Mouse (Mus musculus): ENCODE data around the gene Terf2ip. TPM values are rescaled to one million over a fixed set of nuclear protein-coding genes. Genes with fewer than 3 reads are reported as not detected.

Gene Terf2ip
- total RNA-seq, 2 experiments from 2014 or later: 20.7 to 21.7 TPM

- DNase-seq: no peak
Observed at GRCm38 (mm10) chr8:112009558-112009957, 1.6 kb upstream of the Terf2ip start.

DNA sequence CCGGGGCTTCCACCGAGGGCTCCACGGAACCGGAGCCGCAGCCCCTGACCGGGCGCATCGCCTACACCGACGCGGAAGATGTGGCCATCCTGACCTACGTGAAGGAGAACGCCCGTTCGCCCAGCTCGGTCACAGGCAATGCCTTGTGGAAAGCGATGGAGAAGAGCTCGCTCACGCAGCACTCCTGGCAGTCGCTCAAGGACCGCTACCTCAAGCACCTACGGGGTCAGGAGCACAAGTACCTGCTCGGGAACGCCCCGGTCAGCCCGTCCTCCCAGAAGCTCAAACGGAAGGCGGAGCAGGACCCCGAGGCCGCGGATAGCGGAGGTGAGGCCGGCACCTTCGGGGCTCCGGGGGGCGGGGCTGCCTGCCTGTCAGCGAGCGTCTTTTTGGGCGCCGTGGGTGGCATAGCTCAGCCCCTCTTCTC is 631 bp downstream of the Terf2ip start:
- DNase-seq: peak; percentile 64 to 74

DNA sequence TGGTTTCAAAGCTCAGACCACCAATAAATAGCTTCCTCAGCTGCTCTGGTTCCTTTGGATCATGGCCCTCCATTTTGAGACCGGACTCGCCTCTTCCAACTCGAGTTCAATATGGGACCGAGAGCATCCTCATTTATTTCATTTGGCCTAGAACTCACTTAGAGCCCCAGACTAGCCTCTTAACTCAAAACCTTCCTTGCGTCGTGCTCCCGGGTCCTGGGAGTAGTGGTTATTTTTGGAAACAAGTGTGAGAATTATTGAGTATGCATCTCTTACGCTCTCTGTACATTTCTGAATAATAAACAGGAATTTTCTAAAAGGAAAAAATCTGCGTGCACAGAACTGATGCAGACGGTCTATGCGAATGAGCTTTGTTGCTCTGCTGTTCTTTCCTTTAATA is 3.7 kb downstream of the Terf2ip start, which contains the start of gene Gm6793:
Gene Gm6793 (minus strand): TSS at position 101 of the 400 bp plus-strand sequence.
- no peak for DNase-seq

DNA sequence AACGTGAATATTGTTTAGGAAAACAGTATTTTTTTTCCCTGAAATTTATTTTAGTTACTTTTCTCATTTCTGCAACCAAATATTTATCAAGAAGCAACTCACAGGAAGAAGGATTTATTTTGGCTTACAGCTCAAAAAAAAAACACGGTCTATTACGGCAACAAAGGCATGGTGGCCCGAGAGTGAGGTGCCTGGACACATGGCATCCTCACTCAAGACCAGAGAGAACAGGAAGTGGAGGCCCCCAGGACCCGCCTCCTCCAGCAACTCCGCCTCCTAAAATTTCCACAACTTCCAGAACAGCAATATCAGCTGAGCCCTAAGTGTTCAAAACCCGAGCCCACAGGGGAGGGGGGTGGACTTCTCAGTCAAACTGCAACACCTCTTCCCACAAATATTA is 18.3 kb downstream of the Terf2ip start:
- no peak for DNase-seq

- no peak for DNase-seq
Observed at GRCm38 (mm10) chr8:112030663-112031062, 19.5 kb downstream of the Terf2ip start.

GRCm38 (mm10) chr8:112033071-112033470 is 21.9 kb downstream of the Terf2ip start:
- no peak for DNase-seq

- DNase-seq: peak; percentile 13 to 44
Observed at GRCm38 (mm10) chr8:112034603-112035002, 23.4 kb downstream of the Terf2ip start.

DNA sequence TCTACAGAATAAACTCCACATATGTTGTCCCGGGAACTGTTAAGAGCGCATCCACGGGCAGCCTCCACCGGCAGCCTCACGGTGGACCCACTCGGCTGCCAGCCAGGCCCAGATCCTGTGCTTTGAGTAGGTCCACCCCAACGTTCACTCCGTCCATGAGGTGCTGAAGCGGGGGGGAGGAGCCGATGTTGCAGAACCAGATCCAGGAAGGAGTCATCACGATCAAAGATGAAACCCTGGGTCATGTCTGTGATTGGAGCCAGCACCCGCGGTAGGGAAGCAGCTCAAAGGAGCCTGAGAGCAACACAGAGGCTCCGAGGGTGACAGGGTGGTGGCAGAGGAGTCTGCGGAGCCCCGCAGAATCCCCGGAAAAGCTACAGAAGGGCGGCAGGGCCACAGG is 26.3 kb downstream of the Terf2ip start:
- DNase-seq: no peak

GRCm38 (mm10) chr8:112045182-112045581 is 34.0 kb downstream of the Terf2ip start:
- no peak for DNase-seq

GRCm38 (mm10) chr8:112045896-112046295 is 34.7 kb downstream of the Terf2ip start:
- peak; percentile 77 to 79 for DNase-seq

DNA sequence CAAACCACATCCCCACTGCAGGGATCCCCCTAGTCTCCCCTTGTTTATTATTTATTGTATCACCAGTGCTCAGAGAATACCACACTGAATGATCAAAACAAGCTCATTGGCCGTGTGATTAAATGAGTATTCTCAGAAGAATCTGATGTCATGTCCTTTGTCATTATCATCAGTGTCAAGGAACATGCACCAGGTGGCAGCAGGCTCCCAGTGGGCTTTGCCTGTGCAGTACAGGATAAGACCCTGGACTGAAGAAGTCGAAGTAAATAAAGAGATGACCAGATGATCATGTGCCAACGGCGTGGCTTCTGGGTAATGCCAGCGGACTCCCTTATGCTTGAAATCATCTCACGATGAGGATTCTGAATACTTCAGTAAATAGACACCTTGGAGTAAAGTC is 37.1 kb downstream of the Terf2ip start:
- no peak for DNase-seq

- no peak for DNase-seq
Observed at GRCm38 (mm10) chr8:112049984-112050383, 38.8 kb downstream of the Terf2ip start.

DNA sequence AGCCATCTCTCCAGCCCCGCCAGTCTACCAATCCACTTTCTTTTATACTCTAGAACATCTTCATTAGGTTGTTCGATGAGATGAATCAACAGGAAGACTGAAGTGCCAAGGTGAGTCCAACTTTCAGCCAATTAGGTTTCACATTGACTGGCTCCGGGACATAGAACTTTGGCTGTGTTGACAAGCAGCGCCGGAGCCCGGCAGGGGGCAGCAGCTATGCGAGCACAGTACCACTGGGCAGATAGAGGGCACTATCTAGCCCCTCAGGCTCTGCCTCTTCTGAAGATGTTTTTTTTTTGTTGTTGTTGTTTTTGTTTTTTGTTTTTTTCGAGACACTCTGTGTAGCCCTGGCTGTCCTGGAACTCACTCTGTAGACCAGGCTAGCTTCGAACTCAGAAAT is 40.3 kb downstream of the Terf2ip start:
- DNase-seq: no peak

DNA sequence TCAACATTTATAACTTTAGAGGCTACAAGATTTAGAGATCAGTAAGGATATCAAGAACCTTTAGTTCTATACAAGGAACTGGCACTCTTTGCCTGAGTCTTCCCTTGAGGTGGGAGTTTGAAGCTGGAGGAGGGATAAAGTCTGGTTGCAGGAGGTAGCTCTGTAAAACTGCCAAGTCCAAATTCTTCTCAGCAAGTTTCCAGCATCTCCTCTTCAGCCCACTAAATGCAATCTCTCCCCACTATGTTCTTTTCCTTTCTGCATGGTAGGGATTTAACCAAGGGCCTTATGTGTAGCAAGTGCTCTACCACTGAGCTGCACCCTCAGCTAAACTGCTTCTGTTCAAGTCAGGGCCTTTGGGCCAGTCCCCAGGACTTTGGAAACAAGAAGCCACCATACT is 43.3 kb downstream of the Terf2ip start:
- no peak for DNase-seq

GRCm38 (mm10) chr8:112061372-112061771 is 50.2 kb downstream of the Terf2ip start:
- peak in 1 of 2 experiments; percentile 18 for DNase-seq

Other genes with a start within 250 kb of the Terf2ip start
- 10 to 100 TPM; 69.5 to 76.7 TPM for gene Cfdp1, start 157.1 kb upstream of the Terf2ip start, total RNA-seq (2021)
- 1 to 10 TPM; 6.6 to 6.9 TPM for gene Tmem170, start 134.6 kb upstream of the Terf2ip start, total RNA-seq (2021)
- gene Chst5, start 101.0 kb upstream of the Terf2ip start, total RNA-seq (2021): not detected
- 1 to 10 TPM; 5.6 to 5.7 TPM for gene Tmem231, start 77.5 kb upstream of the Terf2ip start, total RNA-seq (2021)
- 100 to 1,000 TPM; 158 to 177 TPM for gene Gabarapl2, start 70.7 kb upstream of the Terf2ip start, total RNA-seq (2021)
- 1 to 10 TPM; 3.3 to 3.4 TPM for gene Adat1, start 19.1 kb upstream of the Terf2ip start, total RNA-seq (2021)
- gene Kars, start 75 bp upstream of the Terf2ip start, total RNA-seq (2021): 100 to 1,000 TPM; 108 to 110 TPM
- under 1 TPM; 0.20 to 0.23 TPM for gene Gm6793, start 3.6 kb downstream of the Terf2ip start, total RNA-seq (2021)

Measured in adrenal gland, postnatal 36 days (tissue).